Mouse (Mus musculus) neural tube, embryonic 13.5 days (tissue): ENCODE data around the gene Ltbp1. TPM values are rescaled to one million over a fixed set of nuclear protein-coding genes. Genes with fewer than 3 reads are reported as not detected.

Experiments used
- ATAC-seq: fragments of 200-750 bp; cut with Nextera tagmentation; 2 replicates; pipeline ENCODE4 v1.8.0; 2017; ENCODE audit warnings: low read depth, mild to moderate bottlenecking, moderate TSS enrichment, moderate library complexity
- H3K27ac ChIP-seq: fragments of 300-500 bp; sonication (generic); replicated peaks from 2 replicates; pipeline ENCODE4 v1.5.1; 2015; ENCODE audit warnings: moderate library complexity, mild to moderate bottlenecking, inconsistent platforms
- H3K27me3 ChIP-seq: fragments of 300-500 bp; sonication (generic); 2 replicates; pipeline ENCODE4 v1.6.1; 2015; ENCODE audit warnings: mild to moderate bottlenecking, inconsistent platforms
- H3K36me3 ChIP-seq: fragments of 300-500 bp; sonication (generic); 2 replicates; pipeline ENCODE4 v1.6.1; 2015; ENCODE audit warnings: mild to moderate bottlenecking, inconsistent platforms
- H3K4me1 ChIP-seq: fragments of 300-500 bp; sonication (generic); replicated peaks from 2 replicates; pipeline ENCODE4 v1.6.1; 2015; ENCODE audit warnings: inconsistent platforms
- H3K4me2 ChIP-seq: fragments of 300-500 bp; sonication (generic); 2 replicates; pipeline ENCODE4 v1.6.1; 2015; ENCODE audit warnings: inconsistent platforms, mild to moderate bottlenecking, moderate library complexity
- H3K4me3 ChIP-seq: fragments of 300-500 bp; sonication (generic); 2 replicates; pipeline ENCODE4 v1.5.1; 2015; ENCODE audit warnings: mild to moderate bottlenecking, inconsistent platforms
- H3K9ac ChIP-seq: fragments of 300-500 bp; sonication (generic); 2 replicates; pipeline ENCODE4 v1.6.1; 2015; ENCODE audit warnings: moderate library complexity, mild to moderate bottlenecking, inconsistent platforms
- H3K9me3 ChIP-seq: fragments of 300-500 bp; sonication (generic); 2 replicates; pipeline ENCODE4 v1.6.1; 2016; ENCODE audit warnings: inconsistent platforms
- WGBS: fragments of 180-500 bp; shearing (Covaris S2); methylation state at CpG from one replicate; pipeline ENCODE4 v1.1.7; 2015; 5-methylcytosine and 5-hydroxymethylcytosine counted together
- polyA plus RNA-seq: library from polyadenylated mRNA; unstranded; fragments of >200 nt; fragmentation: Nextera tagmentation; extraction: Ambion mirVana; gene quantifications from 2 replicates; pipeline ENCODE4 v1.2.1, GENCODE M21; 2015

The Ltbp1 gene
- polyA plus RNA-seq, 1 experiment from 2014 or later: 2.9 TPM

GRCm38 (mm10) chr17:75033872-75034615 is 28.7 kb downstream of the Ltbp1 start:
- Histone ChIP-seq H3K9ac (no peak overlapping the region), H3K4me2 (no peak overlapping the region), H3K27me3 (no peaks in the 10 kb centered on the region), H3K4me1 (0 out of 2 replicates have a peak, but pooled peaks cover 3% of the 10 kb centered on the region), H3K4me3 (no peak overlapping the region), H3K36me3 (no peaks in the 10 kb centered on the region), H3K27ac (no peak overlapping the region), H3K9me3 (no peaks in the 10 kb centered on the region)
- no peak for ATAC-seq
- 92% methylated on average over 21 of the region's 21 CpGs for WGBS

- Histone ChIP-seq H3K27me3 (no peaks in the 10 kb centered on the region), H3K4me2 (no peak overlapping the region), H3K9me3 (no peaks in the 10 kb centered on the region), H3K4me1 (no peaks in the 10 kb centered on the region), H3K27ac (no peak overlapping the region), H3K9ac (no peak overlapping the region), H3K36me3 (no peaks in the 10 kb centered on the region), H3K4me3 (no peak overlapping the region)
- no peak for ATAC-seq
- whole genome bisulfite sequencing: 82% methylated on average over 6 of the region's 6 CpGs
Measured at GRCm38 (mm10) chr17:75036881-75037280, 31.5 kb downstream of the Ltbp1 start.

GRCm38 (mm10) chr17:75039017-75039416 is 33.6 kb downstream of the Ltbp1 start:
- Histone ChIP-seq H3K9me3 (no peaks in the 10 kb centered on the region), H3K9ac (no peak overlapping the region), H3K4me2 (no peak overlapping the region), H3K4me3 (no peak overlapping the region), H3K36me3 (no peaks in the 10 kb centered on the region), H3K27me3 (no peaks in the 10 kb centered on the region), H3K27ac (no peak overlapping the region), H3K4me1 (no peaks in the 10 kb centered on the region)
- WGBS: 38% methylated on average over 4 of the region's 4 CpGs
- ATAC-seq: no peak

GRCm38 (mm10) chr17:75049366-75049969 is 44.1 kb downstream of the Ltbp1 start:
- no peak overlapping the region for H3K4me3 ChIP-seq
- H3K4me1 ChIP-seq: no peaks in the 10 kb centered on the region
- H3K27ac ChIP-seq: no peak overlapping the region
- no peaks in the 10 kb centered on the region for H3K27me3 ChIP-seq
- no peaks in the 10 kb centered on the region for H3K36me3 ChIP-seq
- no peak overlapping the region for H3K9ac ChIP-seq
- ATAC-seq: no peak
- H3K9me3 ChIP-seq: peaks cover 7% of the 10 kb centered on the region; the same call in 1 of the 2 replicates
- H3K4me2 ChIP-seq: no peak overlapping the region
- WGBS: 71% methylated on average over 8 of the region's 8 CpGs

- Histone ChIP-seq H3K4me2 (no peak overlapping the region), H3K4me1 (no peaks in the 10 kb centered on the region), H3K27ac (no peak overlapping the region), H3K4me3 (no peak overlapping the region), H3K9me3 (no peaks in the 10 kb centered on the region), H3K9ac (no peak overlapping the region), H3K36me3 (no peaks in the 10 kb centered on the region), H3K27me3 (no peaks in the 10 kb centered on the region)
- ATAC-seq: no peak
- WGBS: 92% methylated on average over 8 of the region's 8 CpGs
Measured at GRCm38 (mm10) chr17:75051440-75051925, 46.1 kb downstream of the Ltbp1 start.

- H3K4me2 ChIP-seq: no peak overlapping the region
- ATAC-seq: no peak
- no peak overlapping the region for H3K27ac ChIP-seq
- no peak overlapping the region for H3K4me3 ChIP-seq
- H3K9me3 ChIP-seq: no peaks in the 10 kb centered on the region
- no peaks in the 10 kb centered on the region for H3K4me1 ChIP-seq
- WGBS: 81% methylated on average over 5 of the region's 5 CpGs
- H3K9ac ChIP-seq: no peak overlapping the region
- H3K27me3 ChIP-seq: no peaks in the 10 kb centered on the region
- H3K36me3 ChIP-seq: no peaks in the 10 kb centered on the region
Measured at GRCm38 (mm10) chr17:75055235-75055634, 49.9 kb downstream of the Ltbp1 start.

GRCm38 (mm10) chr17:75055961-75056360 is 50.6 kb downstream of the Ltbp1 start:
- ATAC-seq: no peak
- Histone ChIP-seq H3K9me3 (no peaks in the 10 kb centered on the region), H3K27ac (no peak overlapping the region), H3K36me3 (no peaks in the 10 kb centered on the region), H3K4me1 (no peaks in the 10 kb centered on the region), H3K4me3 (no peak overlapping the region), H3K9ac (no peak overlapping the region), H3K4me2 (no peak overlapping the region), H3K27me3 (no peaks in the 10 kb centered on the region)
- 87% methylated on average over 6 of the region's 6 CpGs for WGBS

GRCm38 (mm10) chr17:75056631-75057030 is 51.3 kb downstream of the Ltbp1 start:
- no peak for ATAC-seq
- Histone ChIP-seq H3K9ac (no peak overlapping the region), H3K4me2 (no peak overlapping the region), H3K27me3 (no peaks in the 10 kb centered on the region), H3K36me3 (no peaks in the 10 kb centered on the region), H3K4me3 (no peak overlapping the region), H3K27ac (no peak overlapping the region), H3K4me1 (no peaks in the 10 kb centered on the region), H3K9me3 (no peaks in the 10 kb centered on the region)
- 54% methylated on average over 8 of the region's 8 CpGs for WGBS

- no peaks in the 10 kb centered on the region for H3K9me3 ChIP-seq
- H3K27me3 ChIP-seq: peaks cover 18% of the 10 kb centered on the region; the same call in 1 of the 2 replicates
- H3K27ac ChIP-seq: no peak overlapping the region
- no peak overlapping the region for H3K4me3 ChIP-seq
- H3K36me3 ChIP-seq: no peaks in the 10 kb centered on the region
- ATAC-seq: no peak
- H3K4me2 ChIP-seq: no peak overlapping the region
- 77% methylated on average over 7 of the region's 7 CpGs for whole genome bisulfite sequencing
- peaks cover 9% of the 10 kb centered on the region for H3K4me1 ChIP-seq
- no peak overlapping the region for H3K9ac ChIP-seq
Measured at GRCm38 (mm10) chr17:75066340-75066739, 61.0 kb downstream of the Ltbp1 start.

- Histone ChIP-seq H3K36me3 (no peaks in the 10 kb centered on the region), H3K4me3 (no peak overlapping the region), H3K9me3 (no peaks in the 10 kb centered on the region), H3K27ac (no peak overlapping the region), H3K27me3 (peaks cover 25% of the 10 kb centered on the region; the same call in 1 of the 2 replicates), H3K4me2 (no peak overlapping the region), H3K9ac (no peak overlapping the region), H3K4me1 (peaks cover 9% of the 10 kb centered on the region)
- 6% methylated on average over 8 of the region's 8 CpGs for WGBS
- ATAC-seq: 0 out of 2 replicates have a peak, but pooled peaks have one; percentile 32
Measured at GRCm38 (mm10) chr17:75067314-75067713, 61.9 kb downstream of the Ltbp1 start.

GRCm38 (mm10) chr17:75069232-75069631 is 63.9 kb downstream of the Ltbp1 start:
- H3K4me1 ChIP-seq: peaks cover 9% of the 10 kb centered on the region
- ATAC-seq: no peak
- WGBS: 80% methylated on average over 5 of the region's 5 CpGs

GRCm38 (mm10) chr17:75071174-75071573 is 65.8 kb downstream of the Ltbp1 start:
- no peak for ATAC-seq
- Histone ChIP-seq H3K27ac (no peak overlapping the region), H3K36me3 (no peaks in the 10 kb centered on the region), H3K4me1 (peaks cover 9% of the 10 kb centered on the region), H3K4me3 (no peak overlapping the region), H3K9ac (no peak overlapping the region), H3K9me3 (no peaks in the 10 kb centered on the region), H3K4me2 (no peak overlapping the region), H3K27me3 (peaks cover 25% of the 10 kb centered on the region; the same call in 1 of the 2 replicates)
- 18% methylated on average over 2 of the region's 2 CpGs for WGBS

More at GRCm38 (mm10) chr17:75069232-75069631, 63.9 kb downstream of the Ltbp1 start:
- H3K36me3 ChIP-seq: no peaks in the 10 kb centered on the region
- no peaks in the 10 kb centered on the region for H3K9me3 ChIP-seq
- no peak overlapping the region for H3K9ac ChIP-seq
- no peak overlapping the region for H3K4me2 ChIP-seq
- H3K27ac ChIP-seq: no peak overlapping the region
- peaks cover 25% of the 10 kb centered on the region; the same call in 1 of the 2 replicates for H3K27me3 ChIP-seq
- H3K4me3 ChIP-seq: no peak overlapping the region
